Mouse (Mus musculus) granulocyte monocyte progenitor cell, adult 5-6 weeks (primary cell): ENCODE data around the gene Tmem156. TPM values are rescaled to one million over a fixed set of nuclear protein-coding genes. Genes with fewer than 3 reads are reported as not detected.
A peak's percentile ranks its signal among the peaks of the same experiment; 100 is the strongest.

ENCODE experiments used
- ATAC-seq: replicated peaks from 2 replicates; pipeline ENCODE4 v1.8.0; 2016; ENCODE audit warnings: mild to moderate bottlenecking, moderate TSS enrichment, inconsistent platforms; ENCODE audit not compliant: poor library complexity, severe bottlenecking
- total RNA-seq, 2 experiments: library from RNA; stranded (forward) in 1 of 2; stranded (reverse) in 1 of 2; fragments of 200-712, 200-1000 nt in 1 of 2; fragments of >200 nt in 1 of 2; fragmentation: Nextera tagmentation in 1 of 2; gene quantifications; 2 replicates each; pipeline ENCODE4 v1.2.3; 2014 to 2017

Tmem156 gene
- total RNA-seq, 2 experiments from 2014 or later: 42.1 to 62.3 TPM

DNA sequence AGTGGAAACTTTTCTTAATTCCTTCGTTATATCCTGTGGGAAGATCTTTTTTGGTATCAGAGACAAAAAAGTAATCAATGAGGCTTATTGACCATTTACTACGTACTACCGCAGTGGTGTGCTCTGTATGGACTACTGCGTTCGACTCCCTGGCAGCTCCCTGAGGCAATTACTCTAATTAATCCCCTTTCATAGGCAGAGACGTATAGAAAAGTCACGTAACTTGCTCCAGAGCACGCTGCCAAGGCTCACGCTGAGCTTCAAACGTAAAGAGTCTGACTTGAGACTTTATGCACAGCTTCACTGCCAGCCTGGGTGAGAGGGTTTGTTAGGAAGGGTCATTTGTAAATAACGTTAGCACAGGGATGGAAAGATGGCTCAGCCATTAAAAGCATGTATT is 8.1 kb upstream of the Tmem156 start:
- no peak for ATAC-seq

DNA sequence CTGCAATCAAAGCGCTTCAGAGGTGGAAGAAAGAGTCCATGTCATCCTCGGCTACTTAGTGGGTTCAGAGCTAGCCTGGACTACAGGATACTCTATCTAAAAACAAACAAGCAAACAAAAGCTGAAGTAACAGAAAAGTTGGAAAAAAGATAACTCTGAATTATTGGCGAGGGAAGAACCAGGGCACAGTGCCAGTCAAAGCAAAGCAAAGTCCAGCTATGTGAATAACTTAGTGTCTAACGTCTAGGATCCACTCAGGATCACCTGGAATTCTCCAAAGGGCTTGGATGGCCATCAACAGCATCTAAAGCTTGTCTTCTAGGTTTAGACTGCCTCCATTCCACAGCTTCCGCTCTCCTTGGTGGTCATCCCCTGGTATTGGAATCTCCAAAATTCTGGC is 5.5 kb upstream of the Tmem156 start:
- no peak for ATAC-seq

DNA sequence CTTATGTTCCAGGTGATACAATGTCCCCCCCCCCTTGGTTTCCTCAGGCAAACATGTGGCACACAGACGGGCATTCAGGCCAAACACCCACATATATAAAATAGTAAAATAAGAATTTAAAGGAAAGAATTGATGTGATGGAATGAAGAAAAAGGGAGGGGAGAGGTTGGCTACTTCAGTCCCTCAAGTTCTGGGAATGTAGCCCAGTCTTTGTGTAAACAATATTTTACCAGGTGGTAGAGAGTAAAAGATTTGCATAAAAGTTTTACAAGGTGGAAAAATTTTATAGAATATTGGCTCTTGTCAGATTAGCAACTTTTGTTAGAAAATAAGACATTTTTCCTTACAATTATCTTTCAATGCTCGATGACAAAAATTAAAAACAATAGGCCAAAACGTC is 4.9 kb upstream of the Tmem156 start:
- no peak for ATAC-seq

DNA sequence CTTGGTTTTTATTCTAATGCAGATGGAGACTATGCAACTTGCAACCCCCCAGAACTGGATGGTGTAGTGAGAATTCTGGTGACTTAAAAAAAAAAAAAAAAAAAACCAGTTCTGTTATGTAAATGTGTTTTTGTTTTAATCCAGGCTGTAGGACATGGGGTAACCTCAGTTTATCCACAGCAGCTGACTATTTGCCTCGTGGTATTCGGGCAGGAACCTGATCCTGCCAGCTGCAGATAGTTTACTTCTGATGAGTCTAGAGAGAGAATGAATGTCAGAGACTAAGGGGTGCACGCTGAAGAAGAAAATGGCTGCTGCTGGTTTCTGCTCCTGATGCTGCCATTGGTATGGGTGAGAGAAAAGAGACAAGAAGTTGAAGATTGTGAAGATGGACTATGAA is 4.2 kb upstream of the Tmem156 start:
- ATAC-seq: no peak

DNA sequence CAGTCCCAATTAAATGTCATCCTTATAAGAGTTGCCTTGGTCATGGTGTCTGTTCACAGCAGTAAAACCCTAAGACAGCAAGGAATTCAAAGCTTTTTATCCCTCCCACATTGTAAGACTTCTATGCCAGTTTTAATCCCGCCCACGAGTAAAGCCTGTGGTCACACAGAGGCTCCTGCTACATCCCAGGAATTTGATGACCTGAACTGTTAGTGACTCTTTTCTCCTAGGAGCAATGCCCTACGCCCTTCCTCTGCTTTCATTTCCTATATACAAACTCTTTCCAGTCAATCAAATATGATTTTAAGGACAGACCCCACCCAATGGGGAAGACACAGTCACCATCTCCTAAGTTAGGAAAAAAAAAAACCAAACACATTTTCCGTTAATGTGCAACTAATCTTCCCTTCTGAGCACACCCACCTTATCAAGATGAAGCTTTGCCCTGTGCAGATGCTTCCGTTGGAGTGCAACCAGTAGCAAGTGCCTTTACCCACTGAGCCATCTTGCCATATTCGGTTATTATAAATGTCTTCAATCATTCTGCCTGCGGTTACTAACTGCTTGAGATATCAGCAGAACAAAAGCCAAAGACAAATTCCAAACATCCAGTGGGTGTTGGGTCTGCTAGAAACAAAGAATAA is 3.1 kb upstream of the Tmem156 start:
- ATAC-seq: no peak

DNA sequence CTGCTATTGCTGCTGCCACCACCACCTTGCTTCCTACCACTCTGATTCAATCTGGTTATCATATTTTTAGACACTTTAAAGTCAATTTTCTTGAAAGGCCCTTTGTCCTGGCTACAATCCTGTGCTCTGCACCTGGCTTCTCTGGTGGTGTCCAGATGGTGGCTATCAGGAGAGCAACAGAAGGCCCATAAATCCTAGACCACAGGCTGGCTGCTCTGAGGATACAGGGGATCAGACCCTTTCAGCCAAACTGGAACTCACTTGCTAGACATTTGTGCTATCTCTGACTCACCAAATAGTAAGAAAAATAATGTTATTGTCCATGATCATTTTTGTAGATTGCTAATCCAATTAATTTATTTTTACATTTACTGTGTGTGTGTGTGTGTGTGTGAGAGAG is 1.8 kb upstream of the Tmem156 start:
- no peak for ATAC-seq

DNA sequence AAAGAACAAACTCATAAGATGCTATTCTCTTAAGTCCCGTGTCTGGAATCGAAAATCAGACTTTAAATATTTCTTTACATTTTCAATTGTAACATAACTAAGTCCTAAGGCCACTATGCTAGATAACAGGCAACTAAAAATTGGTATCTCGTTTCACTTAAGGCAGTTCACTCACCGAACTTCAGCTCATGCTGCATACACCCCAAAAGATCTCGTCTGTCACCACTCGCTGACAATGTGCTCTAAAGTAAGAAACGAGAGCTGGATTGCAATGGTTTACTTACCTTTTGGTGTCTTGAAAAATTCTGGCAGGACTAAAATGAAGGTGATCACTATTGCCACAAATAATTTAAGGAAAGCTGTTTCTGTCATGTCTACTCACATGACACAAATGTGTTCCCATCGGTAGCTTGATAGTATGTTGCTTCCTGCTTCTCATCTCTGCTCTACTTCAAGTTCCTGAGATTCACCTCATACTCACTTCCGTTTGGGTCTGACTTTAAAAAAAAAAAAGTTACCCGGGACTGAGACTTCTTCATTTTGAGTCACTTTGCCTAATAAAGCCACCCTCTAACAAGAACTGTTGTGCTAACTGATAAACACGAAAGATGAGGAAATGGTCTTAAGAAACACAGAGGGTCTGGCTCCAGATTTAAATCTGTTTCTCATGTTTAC is 611 bp downstream of the Tmem156 start:
- ATAC-seq: peak; percentile 75

DNA sequence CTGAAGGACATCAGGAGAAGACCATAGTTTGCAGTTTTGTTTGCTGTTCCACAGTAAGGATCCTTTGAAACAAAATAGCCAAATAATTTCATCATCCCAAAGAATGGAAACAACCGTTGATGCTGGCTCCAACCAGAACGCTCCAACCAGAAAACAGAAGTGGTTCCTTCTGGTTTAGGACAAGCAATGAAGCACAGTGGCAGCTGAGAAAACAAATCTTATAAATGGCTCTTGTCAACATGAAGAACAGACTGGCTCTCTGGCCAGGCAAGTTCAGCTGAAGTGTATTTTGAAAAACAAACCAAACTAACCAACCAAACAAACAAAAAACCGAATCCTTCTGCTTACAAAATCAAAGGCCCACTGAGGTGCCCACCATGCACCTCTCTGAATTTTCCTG is 2.2 kb downstream of the Tmem156 start:
- ATAC-seq: peak; percentile 30

DNA sequence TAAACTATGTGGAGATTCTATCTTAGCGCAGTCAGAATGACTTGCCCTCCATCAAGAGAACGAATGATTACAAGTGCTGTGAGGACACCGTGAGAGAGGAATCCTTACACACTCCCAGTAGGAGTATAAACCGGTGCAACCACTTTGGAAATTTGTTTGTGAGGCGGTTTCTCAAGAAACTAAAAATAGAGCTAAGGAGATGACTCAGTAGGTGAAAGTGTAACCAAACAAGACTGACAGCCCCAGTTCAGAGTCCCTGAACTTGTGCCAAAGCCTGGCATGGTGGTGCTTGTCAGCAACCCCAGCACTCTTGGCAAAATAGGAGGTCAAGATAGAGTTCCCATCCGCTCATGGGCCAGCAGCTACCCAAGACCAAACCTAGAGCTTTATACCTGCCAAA is 5.4 kb downstream of the Tmem156 start:
- ATAC-seq: peak; percentile 41

DNA sequence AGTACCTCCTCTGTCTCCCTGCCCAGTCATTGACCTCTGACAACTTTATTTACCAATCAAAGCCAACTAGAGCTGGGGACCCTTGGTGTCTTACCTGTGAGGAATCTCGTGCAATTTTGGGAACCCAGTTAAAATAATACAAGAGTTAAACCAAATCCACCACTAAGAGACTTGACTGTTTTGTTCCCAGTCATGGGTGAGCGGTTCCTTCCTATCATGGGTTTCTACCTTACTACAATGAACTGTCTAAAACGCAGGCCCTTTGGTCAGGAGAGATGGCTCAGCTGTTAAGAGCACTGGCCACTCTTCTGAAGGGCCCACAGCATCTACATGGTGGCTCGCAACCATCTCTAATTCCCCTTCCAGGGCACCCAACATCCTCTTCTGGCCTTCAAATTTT is 10.1 kb downstream of the Tmem156 start:
- ATAC-seq: no peak

DNA sequence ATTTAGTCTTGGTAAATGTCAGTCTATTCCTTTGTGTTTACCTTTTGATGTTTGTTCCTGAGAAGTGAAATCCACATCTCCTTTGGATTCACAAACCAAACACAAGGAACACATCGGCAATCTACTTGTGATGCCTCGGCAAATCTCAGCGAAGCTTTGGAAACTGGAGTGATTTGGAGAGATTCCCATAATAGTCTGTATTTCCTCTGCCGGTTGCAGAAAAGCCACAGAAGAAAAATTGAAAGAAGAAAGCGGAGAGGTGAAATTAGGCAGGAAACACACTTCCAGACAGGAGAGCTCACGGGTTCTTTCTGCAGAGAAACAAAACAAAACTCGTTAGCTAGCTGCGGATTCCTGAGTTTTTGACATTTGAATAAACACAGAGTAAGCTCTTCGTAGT is 12.1 kb downstream of the Tmem156 start:
- ATAC-seq: no peak

DNA sequence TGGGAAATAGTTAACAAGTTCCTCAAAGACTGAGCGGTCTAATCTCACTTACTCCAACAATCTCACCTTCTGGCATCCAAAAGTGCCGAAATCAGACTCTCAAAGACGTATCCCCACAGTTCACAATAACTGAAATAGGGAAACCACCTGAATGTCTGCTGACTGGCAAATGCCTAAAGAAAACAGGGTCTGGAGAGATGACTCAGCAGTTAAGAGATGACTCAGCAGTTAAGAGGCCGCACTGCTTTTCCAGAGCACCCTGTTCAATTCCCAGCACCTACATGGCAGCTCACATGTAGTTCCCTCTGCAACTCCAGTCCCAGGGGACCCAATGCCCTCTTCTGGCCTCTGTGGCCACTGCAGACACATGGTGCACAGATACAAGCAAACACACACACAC is 13.9 kb downstream of the Tmem156 start:
- ATAC-seq: 0 out of 2 replicates have a peak, but pooled peaks have one; percentile 18

DNA sequence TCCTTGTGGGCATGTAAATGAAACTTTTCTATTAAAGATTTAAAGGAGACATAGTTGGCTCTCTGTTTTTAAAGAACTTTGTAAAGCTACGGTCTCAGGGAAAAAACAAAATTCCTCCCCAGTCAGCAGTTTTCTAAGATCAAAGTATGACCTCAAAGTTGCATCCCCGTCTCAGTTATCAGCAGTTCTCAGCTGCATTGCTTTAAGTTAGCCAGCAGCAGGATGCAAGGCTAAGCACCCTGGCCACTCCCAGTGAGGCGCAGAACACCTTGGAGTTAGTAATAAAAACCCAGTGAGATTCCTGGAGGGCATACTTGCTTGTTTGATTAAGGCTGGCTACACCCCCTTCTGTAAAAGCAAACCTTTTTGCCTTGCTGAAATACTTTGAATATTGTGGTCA is 15.2 kb downstream of the Tmem156 start:
- ATAC-seq: no peak

DNA sequence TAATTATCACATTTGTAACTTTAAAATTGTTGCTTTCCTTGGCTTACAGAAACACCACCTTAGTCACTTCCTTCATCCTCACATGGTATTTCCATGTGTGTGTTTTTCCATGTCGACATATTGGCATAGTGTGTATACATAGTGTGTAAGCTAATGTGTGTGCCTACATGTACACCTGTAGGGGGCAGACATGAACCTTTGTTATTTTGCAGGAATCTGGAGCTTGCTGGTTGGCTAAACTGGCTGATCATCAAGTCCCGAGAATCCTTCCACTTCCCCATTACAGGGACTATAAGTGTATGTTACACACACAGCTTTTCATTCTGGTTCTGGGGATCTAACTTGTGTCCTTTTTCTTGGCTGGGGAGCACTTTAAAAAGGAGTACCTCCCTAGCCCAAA is 15.8 kb downstream of the Tmem156 start:
- peak; percentile 89 for ATAC-seq

DNA sequence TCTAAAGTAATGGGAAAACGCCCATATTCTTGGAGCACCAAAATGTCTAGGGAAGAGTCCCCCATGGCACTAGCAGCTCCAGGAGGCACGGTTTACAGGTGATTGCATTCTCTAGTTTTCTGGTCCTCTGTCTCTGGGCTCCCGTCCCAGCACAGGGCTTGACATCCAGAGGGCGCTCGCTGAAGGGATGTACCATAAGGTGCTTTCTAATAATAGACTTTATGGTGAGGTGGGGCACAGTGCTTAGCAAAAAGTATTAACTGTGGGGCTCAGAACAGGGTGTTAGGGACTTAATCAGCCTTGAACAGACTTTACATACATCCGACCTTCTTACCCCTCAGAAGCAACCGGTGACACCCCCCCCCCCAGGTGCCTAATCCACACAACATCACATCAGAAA is 17.2 kb downstream of the Tmem156 start:
- ATAC-seq: no peak

DNA sequence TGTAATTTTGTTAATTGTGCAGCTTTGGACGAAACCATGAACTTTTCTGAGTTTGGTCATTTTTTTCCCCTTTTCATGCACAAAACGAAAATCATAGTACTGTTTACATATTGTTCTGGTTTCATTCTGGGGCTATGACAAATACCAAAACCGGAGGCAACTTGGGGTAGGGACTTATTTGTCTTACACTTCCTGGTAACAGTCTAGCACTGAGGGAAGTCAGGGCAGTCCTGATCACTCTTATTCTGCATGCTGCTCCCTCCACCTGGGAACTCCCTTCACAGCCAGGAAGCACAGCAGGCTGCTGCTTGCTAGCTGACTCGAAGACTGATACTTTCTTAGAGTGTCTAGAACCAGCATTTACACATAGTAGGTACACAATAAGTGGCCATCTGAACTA is 18.7 kb downstream of the Tmem156 start:
- ATAC-seq: no peak

DNA sequence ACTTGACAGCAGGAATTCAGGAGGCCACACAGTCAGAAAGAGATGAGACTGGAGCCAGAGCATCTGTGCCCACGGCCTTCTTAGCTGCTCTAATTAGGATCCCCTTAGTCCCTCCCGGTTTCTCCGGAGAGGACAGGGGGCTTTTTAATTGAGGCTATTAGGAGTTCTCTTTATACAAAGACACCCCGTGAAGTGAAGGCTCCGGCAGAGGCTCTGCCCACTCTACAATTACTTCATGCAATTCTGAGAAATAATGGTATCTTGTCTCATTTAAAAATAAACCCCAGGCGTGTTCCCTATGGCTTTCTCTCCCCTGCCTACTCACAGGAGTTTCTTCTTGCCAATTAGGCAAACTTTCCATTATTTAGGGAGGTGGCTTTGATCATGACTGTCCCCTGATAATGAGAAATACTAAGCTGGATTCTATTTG is 20.2 kb downstream of the Tmem156 start:
- no peak for ATAC-seq

DNA sequence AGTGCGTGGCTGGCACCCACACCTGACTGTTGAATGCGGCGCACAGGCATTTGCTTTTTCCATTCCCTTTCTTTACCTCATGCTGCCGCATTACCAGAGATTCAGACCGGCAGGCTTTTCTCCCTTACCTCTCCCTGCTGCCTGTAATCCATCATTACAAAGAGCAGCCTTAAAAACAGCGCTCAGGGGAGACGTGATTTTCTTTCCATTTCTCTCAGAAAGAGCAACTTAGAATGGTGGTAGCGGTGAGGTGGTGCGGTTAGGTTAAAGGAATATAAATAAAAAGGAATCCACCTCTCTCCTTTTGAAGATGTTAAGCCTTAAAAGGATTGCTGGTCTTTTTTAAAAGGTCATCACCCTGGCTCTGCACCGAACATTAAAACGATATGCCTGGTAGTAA is 22.1 kb downstream of the Tmem156 start:
- ATAC-seq: no peak

DNA sequence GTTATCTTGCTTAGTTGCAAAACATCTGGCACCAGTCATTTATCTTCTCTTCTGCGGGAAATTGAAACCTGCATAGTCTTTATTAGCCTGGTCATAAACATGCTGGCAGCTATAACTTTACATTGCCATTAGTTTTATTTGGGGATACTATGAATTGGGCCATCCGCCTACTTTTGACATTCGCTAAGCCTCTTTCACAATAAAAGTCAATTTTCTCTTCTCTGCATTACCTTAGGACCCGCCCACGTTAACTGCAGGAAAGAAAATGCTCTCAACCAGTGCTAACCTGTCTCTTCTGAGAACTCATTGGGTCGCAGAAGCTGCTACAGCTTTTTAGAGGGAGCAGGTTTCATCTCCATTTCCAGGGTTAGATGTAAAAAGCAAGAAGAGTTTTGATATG is 23.8 kb downstream of the Tmem156 start:
- ATAC-seq: no peak

DNA sequence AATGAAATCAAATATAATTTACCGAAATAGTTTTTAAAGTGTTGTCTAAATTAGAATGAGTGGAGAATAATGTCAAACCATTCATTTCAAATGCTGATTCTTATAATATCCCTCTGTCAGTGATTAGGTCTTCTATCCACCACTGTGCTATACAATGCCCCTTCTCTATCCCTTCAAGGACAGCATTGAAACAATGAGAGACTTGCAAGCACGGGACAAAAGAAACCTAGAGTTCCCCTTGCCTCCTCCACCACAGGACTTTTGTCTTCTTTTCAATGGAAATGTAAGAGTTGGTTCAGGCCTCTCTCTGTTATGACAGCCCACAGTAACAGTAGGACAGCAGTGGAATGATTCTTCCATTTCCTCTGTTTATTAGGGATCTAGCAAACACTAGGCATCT is 28.7 kb downstream of the Tmem156 start:
- no peak for ATAC-seq

DNA sequence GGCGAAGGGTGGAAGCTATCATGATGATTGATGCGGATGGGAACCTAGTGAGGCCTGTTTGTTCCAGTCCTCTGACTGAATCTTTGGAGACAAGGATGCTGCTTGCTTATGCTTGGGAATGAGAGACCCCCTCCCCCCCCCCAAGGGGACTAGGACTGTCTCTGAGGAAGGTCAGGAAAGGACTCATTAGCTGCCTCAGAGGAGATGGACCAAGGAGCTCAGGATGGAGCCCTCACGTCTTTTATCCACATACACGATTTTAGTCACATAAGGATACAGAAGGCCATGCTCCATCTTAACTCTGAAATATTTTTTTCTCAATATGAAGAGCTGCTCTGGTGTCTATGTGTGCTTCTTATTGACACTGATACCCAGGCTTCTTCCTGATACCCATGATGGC is 29.7 kb downstream of the Tmem156 start:
- no peak for ATAC-seq

DNA sequence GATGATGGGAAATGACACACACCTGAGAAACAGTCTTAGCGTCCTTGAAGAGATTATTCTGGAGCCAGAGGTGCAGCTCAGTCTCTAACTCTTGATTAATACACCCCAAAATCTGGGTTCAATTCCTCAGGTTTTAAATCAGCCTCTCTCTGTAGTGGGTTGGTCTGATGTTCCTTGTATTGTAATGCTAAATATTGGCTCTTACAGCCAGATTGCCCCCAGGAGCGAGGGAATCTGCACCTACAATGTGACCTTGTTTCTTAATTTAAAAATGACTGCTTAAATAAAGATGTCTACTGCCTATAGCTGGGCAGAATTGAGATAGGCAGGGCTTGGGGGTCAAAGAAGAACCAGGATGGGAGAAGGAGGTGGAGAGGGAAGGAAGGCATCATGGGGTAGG is 32.1 kb downstream of the Tmem156 start:
- no peak for ATAC-seq
